Mouse (Mus musculus) liver, embryonic 12.5 days (tissue): Measurements from ENCODE around the gene Mtch1. TPM values are rescaled to one million over a fixed set of nuclear protein-coding genes. Genes with fewer than 3 reads are reported as not detected.
A peak's percentile ranks its signal among the peaks of the same experiment; 100 is the strongest.

Experiments
- ATAC-seq: fragments of 200-750 bp; cut with Nextera tagmentation; 2 replicates; pipeline ENCODE4 v1.8.0; 2017; ENCODE audit warnings: moderate number of reproducible peaks, mild to moderate bottlenecking, moderate library complexity
- H3K27ac ChIP-seq: fragments of 300-500 bp; sonication (generic); 2 replicates; pipeline ENCODE4 v1.5.1; 2016; ENCODE audit warnings: mild to moderate bottlenecking
- H3K27me3 ChIP-seq: fragments of 300-500 bp; sonication (generic); replicated peaks from 2 replicates; pipeline ENCODE4 v1.6.1; 2016; ENCODE audit warnings: mild to moderate bottlenecking, moderate library complexity
- H3K36me3 ChIP-seq: fragments of 300-500 bp; sonication (generic); 2 replicates; pipeline ENCODE4 v1.6.1; 2016; ENCODE audit warnings: mild to moderate bottlenecking, moderate library complexity
- H3K4me1 ChIP-seq: fragments of 300-500 bp; sonication (generic); 2 replicates; pipeline ENCODE4 v1.6.1; 2016
- H3K4me2 ChIP-seq: fragments of 300-500 bp; sonication (generic); 2 replicates; pipeline ENCODE4 v1.6.1; 2016; ENCODE audit warnings: mild to moderate bottlenecking, moderate library complexity
- H3K4me3 ChIP-seq: fragments of 300-500 bp; sonication (generic); 2 replicates; pipeline ENCODE4 v1.5.1; 2016; ENCODE audit warnings: mild to moderate bottlenecking, moderate library complexity
- H3K9ac ChIP-seq: fragments of 300-500 bp; sonication (generic); 2 replicates; pipeline ENCODE4 v1.6.1; 2016; ENCODE audit warnings: mild to moderate bottlenecking, moderate library complexity
- H3K9me3 ChIP-seq: fragments of 300-500 bp; sonication (generic); replicated peaks from 2 replicates; pipeline ENCODE4 v1.6.1; 2016; ENCODE audit warnings: mild to moderate bottlenecking, moderate library complexity
- WGBS: fragments of 180-500 bp; shearing (Covaris S2); methylation state at CpG from one replicate; pipeline ENCODE4 v1.1.7; 2016; ENCODE audit not compliant: insufficient replicate concordance; 5-methylcytosine and 5-hydroxymethylcytosine counted together
- polyA plus RNA-seq: library from polyadenylated mRNA; unstranded; fragments of >200 nt; fragmentation: Nextera tagmentation; extraction: Ambion mirVana; gene quantifications from 2 replicates; pipeline ENCODE4 v1.2.1, GENCODE M21; 2016

The Mtch1 gene
- polyA plus RNA-seq, 1 experiment from 2014 or later: 107 TPM

GRCm38 (mm10) chr17:29383923-29384322 lies 36.2 kb upstream of the Mtch1 start:
- peaks cover 25% of the 10 kb centered on the region for H3K4me1 ChIP-seq
- H3K9ac ChIP-seq: no peak overlapping the region
- no peak for ATAC-seq
- no peak overlapping the region for H3K4me3 ChIP-seq
- H3K27me3 ChIP-seq: no peaks in the 10 kb centered on the region
- H3K36me3 ChIP-seq: no peaks in the 10 kb centered on the region
- no peaks in the 10 kb centered on the region for H3K9me3 ChIP-seq
- 72% methylated on average over 9 of the region's 9 CpGs for WGBS
- no peak overlapping the region for H3K4me2 ChIP-seq
- H3K27ac ChIP-seq: no peak overlapping the region

- Histone ChIP-seq H3K36me3 (no peaks in the 10 kb centered on the region), H3K9me3 (no peaks in the 10 kb centered on the region), H3K4me3 (no peak overlapping the region), H3K4me1 (peaks cover 25% of the 10 kb centered on the region), H3K27me3 (no peaks in the 10 kb centered on the region), H3K4me2 (no peak overlapping the region), H3K9ac (no peak overlapping the region), H3K27ac (0 out of 2 replicates have a peak overlapping the region, but pooled peaks have one; percentile 10)
- WGBS: 69% methylated on average over 11 of the region's 11 CpGs
- ATAC-seq: no peak
These were observed 34.7 kb upstream of the Mtch1 start for GRCm38 (mm10) chr17:29382417-29382816.

GRCm38 (mm10) chr17:29381472-29381871 lies 33.7 kb upstream of the Mtch1 start:
- Histone ChIP-seq H3K27me3 (no peaks in the 10 kb centered on the region), H3K27ac (no peak overlapping the region), H3K4me2 (no peak overlapping the region), H3K4me1 (peaks cover 25% of the 10 kb centered on the region), H3K9me3 (no peaks in the 10 kb centered on the region), H3K9ac (no peak overlapping the region), H3K4me3 (no peak overlapping the region), H3K36me3 (no peaks in the 10 kb centered on the region)
- 10% methylated on average over 7 of the region's 7 CpGs for WGBS
- ATAC-seq: peak; percentile 82

DNA sequence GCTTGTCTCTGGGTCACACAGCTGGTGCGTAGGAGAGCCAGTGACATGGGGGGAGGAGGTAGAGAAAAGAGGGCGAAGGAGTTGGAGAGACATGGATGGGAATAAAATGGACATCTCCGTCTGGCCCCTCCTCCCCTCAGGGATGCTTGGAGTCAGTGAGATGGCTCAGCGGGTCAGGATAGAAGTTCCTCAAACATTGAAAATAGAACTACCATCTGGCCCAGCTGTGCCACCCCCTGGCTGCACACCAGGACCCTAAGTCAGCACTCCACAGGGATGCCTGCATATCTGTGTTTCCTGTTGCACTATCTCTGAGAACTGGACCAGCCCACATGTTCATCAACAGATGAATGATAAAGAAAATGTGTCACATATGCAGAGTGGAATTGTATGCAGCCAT lies 32.5 kb upstream of the Mtch1 start:
- H3K27me3 ChIP-seq: no peaks in the 10 kb centered on the region
- H3K36me3 ChIP-seq: no peaks in the 10 kb centered on the region
- no peak overlapping the region for H3K27ac ChIP-seq
- H3K9me3 ChIP-seq: no peaks in the 10 kb centered on the region
- H3K4me1 ChIP-seq: peaks cover 20% of the 10 kb centered on the region
- H3K4me2 ChIP-seq: no peak overlapping the region
- H3K9ac ChIP-seq: no peak overlapping the region
- 62% methylated on average over 4 of the region's 4 CpGs for WGBS
- no peak for ATAC-seq
- no peak overlapping the region for H3K4me3 ChIP-seq

DNA sequence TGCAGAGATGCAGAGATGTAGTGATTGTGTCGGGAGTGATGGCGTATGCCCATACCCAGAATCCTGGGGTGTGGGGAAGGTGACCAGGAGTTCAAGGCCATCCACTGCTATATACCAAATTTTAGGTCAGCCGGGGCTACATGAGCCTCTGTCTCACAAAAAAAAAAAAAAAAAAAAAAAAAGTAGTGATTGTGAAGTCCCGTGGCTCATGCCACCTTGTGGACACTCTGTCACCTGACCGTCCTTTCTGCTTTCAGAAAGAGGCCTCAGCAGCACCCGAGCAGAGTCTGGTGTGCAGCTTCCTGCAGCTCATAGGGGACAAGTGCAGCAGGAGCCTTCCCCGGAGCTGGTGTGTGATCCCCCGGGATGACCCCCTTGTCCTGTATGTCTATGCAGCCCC lies 30.3 kb upstream of the Mtch1 start:
- no peaks in the 10 kb centered on the region for H3K27me3 ChIP-seq
- no peaks in the 10 kb centered on the region for H3K36me3 ChIP-seq
- H3K9ac ChIP-seq: no peak overlapping the region
- no peak overlapping the region for H3K4me3 ChIP-seq
- H3K4me1 ChIP-seq: peaks cover 16% of the 10 kb centered on the region
- 49% methylated on average over 8 of the region's 8 CpGs for WGBS
- H3K9me3 ChIP-seq: no peaks in the 10 kb centered on the region
- H3K27ac ChIP-seq: no peak overlapping the region
- no peak overlapping the region for H3K4me2 ChIP-seq
- ATAC-seq: no peak

DNA sequence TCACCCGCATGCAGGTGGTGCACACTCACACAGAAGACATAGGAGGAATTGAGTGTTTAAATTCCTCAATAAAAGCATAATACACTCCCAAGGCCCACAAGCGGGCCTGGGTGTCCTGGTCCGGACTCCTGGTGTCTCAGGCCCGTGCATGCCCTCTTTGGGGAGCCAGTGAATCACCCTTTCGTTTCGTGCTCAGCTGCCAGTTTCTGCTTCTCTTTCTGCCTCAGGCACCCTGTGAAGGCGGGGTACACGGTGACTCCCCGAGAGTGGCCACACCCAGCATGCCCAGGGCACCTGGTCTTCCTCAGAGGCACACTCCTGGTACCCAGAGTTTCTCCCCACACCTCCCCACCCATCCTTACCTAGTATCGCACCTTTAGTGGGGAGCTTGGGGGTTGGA lies 28.1 kb upstream of the Mtch1 start:
- H3K36me3 ChIP-seq: no peaks in the 10 kb centered on the region
- no peaks in the 10 kb centered on the region for H3K9me3 ChIP-seq
- 66% methylated on average over 10 of the region's 10 CpGs for WGBS
- H3K27ac ChIP-seq: no peak overlapping the region
- no peak for ATAC-seq
- no peak overlapping the region for H3K9ac ChIP-seq
- no peak overlapping the region for H3K4me3 ChIP-seq
- no peak overlapping the region for H3K4me2 ChIP-seq
- H3K27me3 ChIP-seq: no peaks in the 10 kb centered on the region
- H3K4me1 ChIP-seq: 0 out of 2 replicates have a peak, but pooled peaks cover 5% of the 10 kb centered on the region

GRCm38 (mm10) chr17:29370984-29371723 lies 23.4 kb upstream of the Mtch1 start:
- no peak overlapping the region for H3K4me2 ChIP-seq
- WGBS: 8% methylated on average over 5 of the region's 5 CpGs
- no peak overlapping the region for H3K27ac ChIP-seq
- 0 out of 2 replicates have a peak, but pooled peaks cover 5% of the 10 kb centered on the region for H3K4me1 ChIP-seq
- peak; percentile 18; the same call in 1 of the 2 replicates for ATAC-seq
- H3K36me3 ChIP-seq: no peaks in the 10 kb centered on the region
- H3K4me3 ChIP-seq: no peak overlapping the region
- peaks cover 8% of the 10 kb centered on the region; the same call in 1 of the 2 replicates for H3K27me3 ChIP-seq
- no peak overlapping the region for H3K9ac ChIP-seq
- no peaks in the 10 kb centered on the region for H3K9me3 ChIP-seq

- H3K9me3 ChIP-seq: no peaks in the 10 kb centered on the region
- no peak overlapping the region for H3K27ac ChIP-seq
- peaks cover 8% of the 10 kb centered on the region; the same call in 1 of the 2 replicates for H3K27me3 ChIP-seq
- H3K9ac ChIP-seq: no peak overlapping the region
- H3K4me1 ChIP-seq: 0 out of 2 replicates have a peak, but pooled peaks cover 3% of the 10 kb centered on the region
- H3K36me3 ChIP-seq: no peaks in the 10 kb centered on the region
- no peak for ATAC-seq
- no peak overlapping the region for H3K4me2 ChIP-seq
- 38% methylated on average over 7 of the region's 7 CpGs for WGBS
- H3K4me3 ChIP-seq: no peak overlapping the region
These were observed 21.0 kb upstream of the Mtch1 start for GRCm38 (mm10) chr17:29368726-29369125.

- no peak overlapping the region for H3K4me3 ChIP-seq
- H3K36me3 ChIP-seq: no peaks in the 10 kb centered on the region
- H3K27me3 ChIP-seq: peaks cover 13% of the 10 kb centered on the region; the same call in 1 of the 2 replicates
- H3K9me3 ChIP-seq: no peaks in the 10 kb centered on the region
- H3K4me1 ChIP-seq: peaks cover 10% of the 10 kb centered on the region
- H3K9ac ChIP-seq: no peak overlapping the region
- no peak overlapping the region for H3K4me2 ChIP-seq
- H3K27ac ChIP-seq: no peak overlapping the region
- 68% methylated on average over 13 of the region's 13 CpGs for WGBS
- ATAC-seq: no peak
These were observed 17.4 kb upstream of the Mtch1 start for GRCm38 (mm10) chr17:29365105-29365621.

- peaks cover 10% of the 10 kb centered on the region for H3K4me1 ChIP-seq
- WGBS: 75% methylated on average over 8 of the region's 8 CpGs
- H3K9ac ChIP-seq: no peak overlapping the region
- no peaks in the 10 kb centered on the region for H3K36me3 ChIP-seq
- H3K4me3 ChIP-seq: no peak overlapping the region
- no peak overlapping the region for H3K4me2 ChIP-seq
- H3K27me3 ChIP-seq: peaks cover 10% of the 10 kb centered on the region; the same call in 1 of the 2 replicates
- ATAC-seq: no peak
- no peaks in the 10 kb centered on the region for H3K9me3 ChIP-seq
- no peak overlapping the region for H3K27ac ChIP-seq
These were observed 15.4 kb upstream of the Mtch1 start for GRCm38 (mm10) chr17:29363109-29363508.

GRCm38 (mm10) chr17:29361982-29362691 lies 14.4 kb upstream of the Mtch1 start:
- no peak overlapping the region for H3K4me3 ChIP-seq
- ATAC-seq: no peak
- no peak overlapping the region for H3K9ac ChIP-seq
- H3K27me3 ChIP-seq: 0 out of 2 replicates have a peak, but pooled peaks cover 5% of the 10 kb centered on the region
- no peaks in the 10 kb centered on the region for H3K36me3 ChIP-seq
- H3K4me1 ChIP-seq: peaks cover 10% of the 10 kb centered on the region
- no peak overlapping the region for H3K27ac ChIP-seq
- no peaks in the 10 kb centered on the region for H3K9me3 ChIP-seq
- WGBS: 34% methylated on average over 8 of the region's 8 CpGs
- peak overlapping the region; percentile 31 for H3K4me2 ChIP-seq

GRCm38 (mm10) chr17:29360761-29361221 lies 13.1 kb upstream of the Mtch1 start, which contains the start of gene Fgd2:
TSS of gene Fgd2 (plus strand) at chr17:29360914.
- H3K4me1 ChIP-seq: peaks cover 20% of the 10 kb centered on the region
- H3K36me3 ChIP-seq: no peaks in the 10 kb centered on the region
- 0 out of 2 replicates have a peak, but pooled peaks cover 5% of the 10 kb centered on the region for H3K27me3 ChIP-seq
- H3K9ac ChIP-seq: no peak within 1 kb of the TSS
- peak; percentile 23; the same call in 1 of the 2 replicates for ATAC-seq
- H3K9me3 ChIP-seq: no peaks in the 10 kb centered on the region
- WGBS: 6% methylated on average over 5 of the region's 5 CpGs
- peak within 1 kb of the TSS; percentile 14; the same call in 1 of the 2 replicates for H3K4me3 ChIP-seq
- H3K27ac ChIP-seq: 0 out of 2 replicates have a peak within 1 kb of the TSS, but pooled peaks have one; percentile 16
- peak within 1 kb of the TSS; percentile 31 for H3K4me2 ChIP-seq
